Mouse (Mus musculus): ENCODE data around the gene Hbp1. TPM values are rescaled to one million over a fixed set of nuclear protein-coding genes. Genes with fewer than 3 reads are reported as not detected.

Hbp1 gene
- polyA plus RNA-seq, 1 experiment from 2014 or later, result 83.3 TPM

GRCm38 (mm10) chr12:31984206-31984605 lies 33.9 kb upstream of the Hbp1 start:
- Histone ChIP-seq H3K27ac (ENCODE audit: low read length) (peak overlapping the region; percentile 87), H3K9me3 (ENCODE audit: control insufficient read depth, low read length) (no peaks in the 10 kb centered on the region), H3K9ac (replicated peaks; ENCODE audit: low read depth, low read length) (no peak overlapping the region), H3K4me1 (replicated peaks; ENCODE audit: control insufficient read depth, insufficient read depth, low read length) (peaks cover 23% of the 10 kb centered on the region), H3K27me3 (replicated peaks; ENCODE audit: control insufficient read depth, insufficient read depth, low read length) (no peaks in the 10 kb centered on the region), H3K4me3 (replicated peaks; ENCODE audit: low read length) (no peak overlapping the region), H3K4me2 (ENCODE audit: low read length) (no peak overlapping the region; the same call in 1 of the 2 replicates), H3K36me3 (ENCODE audit: control insufficient read depth, insufficient read depth) (no peaks in the 10 kb centered on the region)
- 18% methylated on average over 2 of the region's 2 CpGs for WGBS
- ATAC-seq, result peak; percentile 41; the same call in 1 of the 2 replicates

- Histone ChIP-seq H3K27ac (ENCODE audit: low read length) (peak overlapping the region; percentile 81), H3K36me3 (ENCODE audit: control insufficient read depth, insufficient read depth) (no peaks in the 10 kb centered on the region), H3K9ac (replicated peaks; ENCODE audit: low read depth, low read length) (no peak overlapping the region), H3K4me2 (ENCODE audit: low read length) (no peak overlapping the region), H3K9me3 (ENCODE audit: control insufficient read depth, low read length) (no peaks in the 10 kb centered on the region), H3K27me3 (replicated peaks; ENCODE audit: control insufficient read depth, insufficient read depth, low read length) (no peaks in the 10 kb centered on the region), H3K4me3 (replicated peaks; ENCODE audit: low read length) (no peak overlapping the region), H3K4me1 (replicated peaks; ENCODE audit: control insufficient read depth, insufficient read depth, low read length) (peaks cover 23% of the 10 kb centered on the region)
- peak; percentile 63 for ATAC-seq
- 23% methylated on average over 6 of the region's 6 CpGs for WGBS
Observed at GRCm38 (mm10) chr12:31983769-31984168, 33.4 kb upstream of the Hbp1 start.

GRCm38 (mm10) chr12:31983238-31983637 lies 32.9 kb upstream of the Hbp1 start:
- Histone ChIP-seq H3K27ac (ENCODE audit: low read length) (peak overlapping the region; percentile 77), H3K4me2 (ENCODE audit: low read length) (peak overlapping the region; percentile 19; the same call in 1 of the 2 replicates)

GRCm38 (mm10) chr12:31977613-31978195 lies 27.4 kb upstream of the Hbp1 start:
- H3K4me1 ChIP-seq (replicated peaks; ENCODE audit: control insufficient read depth, insufficient read depth, low read length), result peaks cover 22% of the 10 kb centered on the region
- H3K36me3 ChIP-seq (ENCODE audit: control insufficient read depth, insufficient read depth), result no peaks in the 10 kb centered on the region
- no peak overlapping the region for H3K4me3 ChIP-seq (replicated peaks; ENCODE audit: low read length)
- H3K4me2 ChIP-seq (ENCODE audit: low read length), result no peak overlapping the region
- WGBS, result 70% methylated on average over 12 of the region's 12 CpGs
- no peaks in the 10 kb centered on the region for H3K9me3 ChIP-seq (ENCODE audit: control insufficient read depth, low read length)
- no peak for ATAC-seq
- no peaks in the 10 kb centered on the region for H3K27me3 ChIP-seq (replicated peaks; ENCODE audit: control insufficient read depth, insufficient read depth, low read length)
- no peak overlapping the region for H3K9ac ChIP-seq (replicated peaks; ENCODE audit: low read depth, low read length)
- no peak overlapping the region for H3K27ac ChIP-seq (ENCODE audit: low read length)

More at GRCm38 (mm10) chr12:31983238-31983637, 32.9 kb upstream of the Hbp1 start:
- Histone ChIP-seq H3K27me3 (replicated peaks; ENCODE audit: control insufficient read depth, insufficient read depth, low read length) (no peaks in the 10 kb centered on the region), H3K9me3 (ENCODE audit: control insufficient read depth, low read length) (no peaks in the 10 kb centered on the region), H3K36me3 (ENCODE audit: control insufficient read depth, insufficient read depth) (no peaks in the 10 kb centered on the region), H3K9ac (replicated peaks; ENCODE audit: low read depth, low read length) (no peak overlapping the region), H3K4me1 (replicated peaks; ENCODE audit: control insufficient read depth, insufficient read depth, low read length) (peaks cover 24% of the 10 kb centered on the region), H3K4me3 (replicated peaks; ENCODE audit: low read length) (no peak overlapping the region)
- WGBS, result 27% methylated on average over 7 of the region's 7 CpGs
- ATAC-seq, result peak; percentile 83

GRCm38 (mm10) chr12:31976544-31976943 lies 26.2 kb upstream of the Hbp1 start:
- Histone ChIP-seq H3K4me1 (replicated peaks; ENCODE audit: control insufficient read depth, insufficient read depth, low read length) (peaks cover 20% of the 10 kb centered on the region), H3K4me3 (replicated peaks; ENCODE audit: low read length) (no peak overlapping the region), H3K9me3 (ENCODE audit: control insufficient read depth, low read length) (no peaks in the 10 kb centered on the region), H3K27ac (ENCODE audit: low read length) (no peak overlapping the region), H3K27me3 (replicated peaks; ENCODE audit: control insufficient read depth, insufficient read depth, low read length) (no peaks in the 10 kb centered on the region), H3K4me2 (ENCODE audit: low read length) (no peak overlapping the region), H3K9ac (replicated peaks; ENCODE audit: low read depth, low read length) (no peak overlapping the region), H3K36me3 (ENCODE audit: control insufficient read depth, insufficient read depth) (no peaks in the 10 kb centered on the region)
- no peak for ATAC-seq
- 47% methylated on average over 7 of the region's 7 CpGs for WGBS

GRCm38 (mm10) chr12:31973473-31974172 lies 23.3 kb upstream of the Hbp1 start:
- Histone ChIP-seq H3K4me1 (replicated peaks; ENCODE audit: control insufficient read depth, insufficient read depth, low read length) (peaks cover 20% of the 10 kb centered on the region), H3K27ac (ENCODE audit: low read length) (no peak overlapping the region), H3K9me3 (ENCODE audit: control insufficient read depth, low read length) (no peaks in the 10 kb centered on the region), H3K27me3 (replicated peaks; ENCODE audit: control insufficient read depth, insufficient read depth, low read length) (no peaks in the 10 kb centered on the region), H3K36me3 (ENCODE audit: control insufficient read depth, insufficient read depth) (no peaks in the 10 kb centered on the region), H3K9ac (replicated peaks; ENCODE audit: low read depth, low read length) (no peak overlapping the region), H3K4me3 (replicated peaks; ENCODE audit: low read length) (no peak overlapping the region), H3K4me2 (ENCODE audit: low read length) (no peak overlapping the region)
- 39% methylated on average over 13 of the region's 13 CpGs for WGBS
- peak; percentile 89 for ATAC-seq

GRCm38 (mm10) chr12:31971547-31971946 lies 21.2 kb upstream of the Hbp1 start:
- Histone ChIP-seq H3K9me3 (ENCODE audit: control insufficient read depth, low read length) (no peaks in the 10 kb centered on the region), H3K27ac (ENCODE audit: low read length) (no peak overlapping the region), H3K4me2 (ENCODE audit: low read length) (no peak overlapping the region), H3K27me3 (replicated peaks; ENCODE audit: control insufficient read depth, insufficient read depth, low read length) (no peaks in the 10 kb centered on the region), H3K4me3 (replicated peaks; ENCODE audit: low read length) (no peak overlapping the region), H3K4me1 (replicated peaks; ENCODE audit: control insufficient read depth, insufficient read depth, low read length) (peaks cover 6% of the 10 kb centered on the region), H3K9ac (replicated peaks; ENCODE audit: low read depth, low read length) (no peak overlapping the region), H3K36me3 (ENCODE audit: control insufficient read depth, insufficient read depth) (no peaks in the 10 kb centered on the region)
- ATAC-seq, result no peak
- 84% methylated on average over 8 of the region's 8 CpGs for WGBS

GRCm38 (mm10) chr12:31969111-31969510 lies 18.8 kb upstream of the Hbp1 start:
- Histone ChIP-seq H3K9me3 (ENCODE audit: control insufficient read depth, low read length) (no peaks in the 10 kb centered on the region), H3K9ac (replicated peaks; ENCODE audit: low read depth, low read length) (no peak overlapping the region), H3K36me3 (ENCODE audit: control insufficient read depth, insufficient read depth) (no peaks in the 10 kb centered on the region), H3K4me1 (replicated peaks; ENCODE audit: control insufficient read depth, insufficient read depth, low read length) (peaks cover 8% of the 10 kb centered on the region), H3K27me3 (replicated peaks; ENCODE audit: control insufficient read depth, insufficient read depth, low read length) (no peaks in the 10 kb centered on the region), H3K4me2 (ENCODE audit: low read length) (no peak overlapping the region), H3K27ac (ENCODE audit: low read length) (no peak overlapping the region), H3K4me3 (replicated peaks; ENCODE audit: low read length) (no peak overlapping the region)
- WGBS, result 0% methylated on average over 1 of the region's 1 CpGs
- ATAC-seq, result no peak

- Histone ChIP-seq H3K4me2 (ENCODE audit: low read length) (no peak overlapping the region), H3K27me3 (replicated peaks; ENCODE audit: control insufficient read depth, insufficient read depth, low read length) (no peaks in the 10 kb centered on the region), H3K4me3 (replicated peaks; ENCODE audit: low read length) (no peak overlapping the region), H3K4me1 (replicated peaks; ENCODE audit: control insufficient read depth, insufficient read depth, low read length) (peaks cover 3% of the 10 kb centered on the region; the same call in 1 of the 2 replicates), H3K36me3 (ENCODE audit: control insufficient read depth, insufficient read depth) (no peaks in the 10 kb centered on the region), H3K27ac (ENCODE audit: low read length) (no peak overlapping the region), H3K9me3 (ENCODE audit: control insufficient read depth, low read length) (no peaks in the 10 kb centered on the region), H3K9ac (replicated peaks; ENCODE audit: low read depth, low read length) (no peak overlapping the region)
- WGBS, result 2% methylated on average over 2 of the region's 2 CpGs
- peak; percentile 46 for ATAC-seq
Observed at GRCm38 (mm10) chr12:31967536-31967935, 17.2 kb upstream of the Hbp1 start.
